Mouse (Mus musculus): ENCODE data around the gene Ech1. TPM values are rescaled to one million over a fixed set of nuclear protein-coding genes. Genes with fewer than 3 reads are reported as not detected.

The Ech1 gene
- polyA plus RNA-seq, 1 experiment: 98.5 TPM

GRCm38 (mm10) chr7:28874565-28874964 lies 49.5 kb downstream of the Ech1 start:
- no peak overlapping the region for H3K27ac ChIP-seq (ENCODE audit: control insufficient read depth, insufficient read depth, low read depth, low read length, poor library complexity)
- 71% methylated on average over 2 of the region's 2 CpGs for WGBS
- H3K4me3 ChIP-seq (replicated peaks; ENCODE audit: control insufficient read depth, low read depth, low read length): no peak overlapping the region
- TF ChIP-seq POLR2A (IDR thresholded peaks at IDR 0.05; ENCODE audit: borderline replicate concordance, control insufficient read depth, low read depth, low read length): no peak
- TF ChIP-seq CTCF (IDR thresholded peaks at IDR 0.05; ENCODE audit: control insufficient read depth, insufficient read depth, low read length): no peak
- peaks cover 2% of the 10 kb centered on the region; the same call in 1 of the 2 replicates for H3K4me1 ChIP-seq (ENCODE audit: control insufficient read depth, insufficient read depth, low read length)

GRCm38 (mm10) chr7:28876099-28876498 lies 51.1 kb downstream of the Ech1 start:
- no peak overlapping the region for H3K27ac ChIP-seq (ENCODE audit: control insufficient read depth, insufficient read depth, low read depth, low read length, poor library complexity)

GRCm38 (mm10) chr7:28877155-28877554 lies 52.1 kb downstream of the Ech1 start:
- H3K4me1 ChIP-seq (ENCODE audit: control insufficient read depth, insufficient read depth, low read length): no peaks in the 10 kb centered on the region; the same call in 1 of the 2 replicates
- TF ChIP-seq CTCF (IDR thresholded peaks at IDR 0.05; ENCODE audit: control insufficient read depth, insufficient read depth, low read length): no peak
- no peak for TF ChIP-seq POLR2A (IDR thresholded peaks at IDR 0.05; ENCODE audit: borderline replicate concordance, control insufficient read depth, low read depth, low read length)
- WGBS: 50% methylated on average over 7 of the region's 7 CpGs
- H3K27ac ChIP-seq (ENCODE audit: control insufficient read depth, insufficient read depth, low read depth, low read length, poor library complexity): no peak overlapping the region
- H3K4me3 ChIP-seq (replicated peaks; ENCODE audit: control insufficient read depth, low read depth, low read length): no peak overlapping the region

More at GRCm38 (mm10) chr7:28876099-28876498, 51.1 kb downstream of the Ech1 start:
- 86% methylated on average over 4 of the region's 4 CpGs for WGBS
- TF ChIP-seq POLR2A (IDR thresholded peaks at IDR 0.05; ENCODE audit: borderline replicate concordance, control insufficient read depth, low read depth, low read length): no peak
- no peak for TF ChIP-seq CTCF (IDR thresholded peaks at IDR 0.05; ENCODE audit: control insufficient read depth, insufficient read depth, low read length)
- Histone ChIP-seq H3K4me3 (replicated peaks; ENCODE audit: control insufficient read depth, low read depth, low read length) (no peak overlapping the region), H3K4me1 (ENCODE audit: control insufficient read depth, insufficient read depth, low read length) (peaks cover 1% of the 10 kb centered on the region; the same call in 1 of the 2 replicates)

- Histone ChIP-seq H3K27ac (ENCODE audit: control insufficient read depth, insufficient read depth, low read depth, low read length, poor library complexity) (no peak overlapping the region), H3K4me1 (ENCODE audit: control insufficient read depth, insufficient read depth, low read length) (no peaks in the 10 kb centered on the region; the same call in 1 of the 2 replicates), H3K4me3 (replicated peaks; ENCODE audit: control insufficient read depth, low read depth, low read length) (no peak overlapping the region)
- 86% methylated on average over 4 of the region's 4 CpGs for WGBS
- TF ChIP-seq CTCF (IDR thresholded peaks at IDR 0.05; ENCODE audit: control insufficient read depth, insufficient read depth, low read length) (no peak), POLR2A (IDR thresholded peaks at IDR 0.05; ENCODE audit: borderline replicate concordance, control insufficient read depth, low read depth, low read length) (no peak)
Measured at GRCm38 (mm10) chr7:28877856-28878255, 52.8 kb downstream of the Ech1 start.

- TF ChIP-seq POLR2A (IDR thresholded peaks at IDR 0.05; ENCODE audit: borderline replicate concordance, control insufficient read depth, low read depth, low read length): no peak
- TF ChIP-seq CTCF (IDR thresholded peaks at IDR 0.05; ENCODE audit: control insufficient read depth, insufficient read depth, low read length): no peak
- WGBS: 84% methylated on average over 7 of the region's 7 CpGs
- no peaks in the 10 kb centered on the region; the same call in 1 of the 2 replicates for H3K4me1 ChIP-seq (ENCODE audit: control insufficient read depth, insufficient read depth, low read length)
- no peak overlapping the region for H3K4me3 ChIP-seq (replicated peaks; ENCODE audit: control insufficient read depth, low read depth, low read length)
- no peak overlapping the region for H3K27ac ChIP-seq (ENCODE audit: control insufficient read depth, insufficient read depth, low read depth, low read length, poor library complexity)
Measured at GRCm38 (mm10) chr7:28879606-28880005, 54.6 kb downstream of the Ech1 start.

- Histone ChIP-seq H3K27ac (ENCODE audit: control insufficient read depth, insufficient read depth, low read depth, low read length, poor library complexity) (no peak overlapping the region), H3K4me3 (replicated peaks; ENCODE audit: control insufficient read depth, low read depth, low read length) (no peak overlapping the region), H3K4me1 (ENCODE audit: control insufficient read depth, insufficient read depth, low read length) (no peaks in the 10 kb centered on the region; the same call in 1 of the 2 replicates)
- 88% methylated on average over 10 of the region's 10 CpGs for WGBS
- no peak for TF ChIP-seq CTCF (IDR thresholded peaks at IDR 0.05; ENCODE audit: control insufficient read depth, insufficient read depth, low read length)
- TF ChIP-seq POLR2A (IDR thresholded peaks at IDR 0.05; ENCODE audit: borderline replicate concordance, control insufficient read depth, low read depth, low read length): no peak
Measured at GRCm38 (mm10) chr7:28880554-28880953, 55.5 kb downstream of the Ech1 start.

GRCm38 (mm10) chr7:28881199-28881598 lies 56.2 kb downstream of the Ech1 start, which contains the start of gene Capn12:
Gene Capn12 (plus strand): TSS chr7:28881422.
- TF ChIP-seq POLR2A (IDR thresholded peaks at IDR 0.05; ENCODE audit: borderline replicate concordance, control insufficient read depth, low read depth, low read length) (no peak), CTCF (IDR thresholded peaks at IDR 0.05; ENCODE audit: control insufficient read depth, insufficient read depth, low read length) (no peak)
- WGBS: 57% methylated on average over 13 of the region's 13 CpGs
- Histone ChIP-seq H3K4me1 (ENCODE audit: control insufficient read depth, insufficient read depth, low read length) (no peaks in the 10 kb centered on the region), H3K4me3 (replicated peaks; ENCODE audit: control insufficient read depth, low read depth, low read length) (no peak within 1 kb of the TSS), H3K27ac (ENCODE audit: control insufficient read depth, insufficient read depth, low read depth, low read length, poor library complexity) (no peak within 1 kb of the TSS)

Other genes with a start within 250 kb of the Ech1 start
- gene Samd4b, start 227.1 kb upstream of the Ech1 start, polyA plus RNA-seq (2011; ENCODE audit: insufficient read depth, insufficient read length, low replicate concordance, missing spikeins): 5.4 and 25.2 TPM in 2 replicates
- gene Pak4, start 227.0 kb upstream of the Ech1 start, polyA plus RNA-seq (2011; ENCODE audit: insufficient read depth, insufficient read length, low replicate concordance, missing spikeins): 6.1 and 13.6 TPM in 2 replicates
- gene Acp7, start 193.9 kb upstream of the Ech1 start, polyA plus RNA-seq (2011; ENCODE audit: insufficient read depth, insufficient read length, low replicate concordance, missing spikeins): not detected in 2 replicates
- 1.5 TPM in 1 of 2 replicates, not detected in the other for gene Fbxo27, start 132.4 kb upstream of the Ech1 start, polyA plus RNA-seq (2011; ENCODE audit: insufficient read depth, insufficient read length, low replicate concordance, missing spikeins)
- gene Fbxo17, start 108.4 kb upstream of the Ech1 start, polyA plus RNA-seq (2011; ENCODE audit: insufficient read depth, insufficient read length, low replicate concordance, missing spikeins): 1.4 and 3.3 TPM in 2 replicates
- gene Mrps12, start 83.4 kb upstream of the Ech1 start, polyA plus RNA-seq (2011; ENCODE audit: insufficient read depth, insufficient read length, low replicate concordance, missing spikeins): 46.5 and 85.1 TPM in 2 replicates
- gene Sars2, start 83.2 kb upstream of the Ech1 start, polyA plus RNA-seq (2011; ENCODE audit: insufficient read depth, insufficient read length, low replicate concordance, missing spikeins): 7.3 and 11.9 TPM in 2 replicates
- not detected in 2 replicates for gene Ccer2, start 69.0 kb upstream of the Ech1 start, polyA plus RNA-seq (2011; ENCODE audit: insufficient read depth, insufficient read length, low replicate concordance, missing spikeins)
- 18.7 and 28.3 TPM in 2 replicates for gene Sirt2, start 58.5 kb upstream of the Ech1 start, polyA plus RNA-seq (2011; ENCODE audit: insufficient read depth, insufficient read length, low replicate concordance, missing spikeins)
- 7.9 and 12.1 TPM in 2 replicates for gene Nfkbib, start 57.7 kb upstream of the Ech1 start, polyA plus RNA-seq (2011; ENCODE audit: insufficient read depth, insufficient read length, low replicate concordance, missing spikeins)
- gene Rinl, start 36.2 kb upstream of the Ech1 start, polyA plus RNA-seq (2011; ENCODE audit: insufficient read depth, insufficient read length, low replicate concordance, missing spikeins): 29.1 and 94.3 TPM in 2 replicates
- gene Hnrnpl, start 16.7 kb upstream of the Ech1 start, polyA plus RNA-seq (2011; ENCODE audit: insufficient read depth, insufficient read length, low replicate concordance, missing spikeins): 274 and 541 TPM in 2 replicates
- gene Lgals4, start 8.6 kb downstream of the Ech1 start, polyA plus RNA-seq (2011; ENCODE audit: insufficient read depth, insufficient read length, low replicate concordance, missing spikeins): 31.4 and 67.1 TPM in 2 replicates
- gene Lgals7, start 38.6 kb downstream of the Ech1 start, polyA plus RNA-seq (2011; ENCODE audit: insufficient read depth, insufficient read length, low replicate concordance, missing spikeins): not detected in 2 replicates
- gene Capn12, start 56.2 kb downstream of the Ech1 start, polyA plus RNA-seq (2011; ENCODE audit: insufficient read depth, insufficient read length, low replicate concordance, missing spikeins): not detected in 2 replicates
- 60.5 and 66.0 TPM in 2 replicates for gene Actn4, start 137.1 kb downstream of the Ech1 start, polyA plus RNA-seq (2011; ENCODE audit: insufficient read depth, insufficient read length, low replicate concordance, missing spikeins)
- gene Eif3k, start 156.6 kb downstream of the Ech1 start, polyA plus RNA-seq (2011; ENCODE audit: insufficient read depth, insufficient read length, low replicate concordance, missing spikeins): 184 and 225 TPM in 2 replicates
- 43.0 and 111 TPM in 2 replicates for gene Map4k1, start 156.8 kb downstream of the Ech1 start, polyA plus RNA-seq (2011; ENCODE audit: insufficient read depth, insufficient read length, low replicate concordance, missing spikeins)

Measured in bone marrow, adult 2 months (tissue).